Mouse (Mus musculus) spleen, postnatal 14 days (tissue): ENCODE results near the gene Rwdd4a.
A peak's percentile ranks its signal among the peaks of the same experiment; 100 is the strongest.

ENCODE experiments used
- DNase-seq, 2 experiments: peaks; one replicate each; pipeline ENCODE4 v3.0.0; 2021 to 2022; ENCODE audit warnings: low spot score in 2 of 2

The Rwdd4a gene

DNA sequence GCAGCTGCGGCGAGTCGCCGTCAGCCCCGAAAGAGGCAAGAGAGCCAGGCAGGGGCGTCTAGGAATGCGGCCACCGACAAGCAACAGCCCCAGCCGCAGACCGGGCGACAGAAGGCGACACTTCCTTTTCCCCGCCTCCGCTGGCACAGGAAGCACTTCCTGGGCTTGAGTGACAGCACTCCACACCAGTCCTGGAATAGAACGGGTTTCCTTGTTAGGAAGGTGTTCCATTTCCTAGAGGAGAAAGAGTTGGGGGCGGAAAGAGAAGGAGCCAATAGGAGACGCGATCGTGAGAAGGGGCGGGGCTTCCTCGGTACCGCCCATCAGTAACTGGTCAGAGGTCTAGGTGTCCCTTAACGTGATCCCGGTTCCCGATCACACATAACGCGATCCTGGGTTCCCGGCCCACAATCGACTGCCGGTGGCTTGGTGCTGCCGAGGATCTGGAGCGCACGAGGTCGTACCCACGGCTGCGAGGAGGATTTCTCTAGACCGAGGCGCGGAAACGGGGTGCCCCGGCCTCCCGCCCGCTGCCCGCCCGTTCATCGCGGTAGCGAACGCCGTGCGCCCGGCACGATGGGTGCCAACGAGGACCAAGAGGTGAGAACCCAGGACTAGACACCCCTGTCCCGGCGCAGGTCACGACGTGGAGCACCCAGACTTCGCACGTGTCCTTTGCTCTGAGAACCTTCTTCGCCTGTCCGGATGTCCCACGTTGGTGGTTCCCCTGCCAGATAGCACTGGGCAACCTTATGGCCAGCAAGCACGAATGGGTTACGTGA is at the start of gene Rwdd4a, which contains the start of gene Trappc11:
Gene Rwdd4a, plus strand, starts transcription at position 321 of the 782 bp plus-strand sequence.
Gene Trappc11, minus strand, starts transcription at position 127 of the 782 bp plus-strand sequence.
- DNase-seq: peak; percentile 84

- no peak for DNase-seq
Observed at GRCm38 (mm10) chr8:47487231-47487630, 46.2 kb upstream of the Rwdd4a start.

- no peak for DNase-seq
Observed at GRCm38 (mm10) chr8:47493106-47493505, 40.4 kb upstream of the Rwdd4a start.

DNA sequence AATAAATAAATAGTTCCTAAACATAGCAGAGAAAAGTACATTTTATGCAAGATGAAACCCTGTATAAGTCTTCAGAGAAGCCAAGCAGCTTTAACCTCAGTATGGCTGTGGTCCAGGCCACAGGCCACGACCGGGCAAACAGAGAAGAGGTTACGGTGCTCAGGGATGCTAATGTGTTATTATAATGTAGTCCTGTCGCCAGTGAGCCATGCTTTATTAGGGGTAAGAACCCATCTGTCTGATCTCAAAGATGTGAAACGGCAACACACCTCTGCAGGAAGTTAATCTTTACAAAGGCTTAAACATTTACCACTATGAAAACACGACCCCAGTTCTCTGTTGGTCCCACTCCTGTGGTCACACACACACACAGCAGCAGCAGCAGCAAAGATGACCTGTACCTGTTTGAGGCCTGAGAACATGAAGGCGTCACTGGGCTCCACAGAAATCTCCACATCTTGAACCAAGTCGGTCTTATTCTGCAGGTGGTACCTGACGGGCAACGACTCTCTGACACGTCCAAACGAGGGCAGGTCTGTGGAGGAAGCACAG is 38.8 kb upstream of the Rwdd4a start:
- DNase-seq: no peak

GRCm38 (mm10) chr8:47495428-47495827 is 38.0 kb upstream of the Rwdd4a start:
- DNase-seq: no peak

GRCm38 (mm10) chr8:47501994-47502393 is 31.5 kb upstream of the Rwdd4a start:
- DNase-seq: no peak

GRCm38 (mm10) chr8:47502546-47502945 is 30.9 kb upstream of the Rwdd4a start:
- no peak for DNase-seq

DNA sequence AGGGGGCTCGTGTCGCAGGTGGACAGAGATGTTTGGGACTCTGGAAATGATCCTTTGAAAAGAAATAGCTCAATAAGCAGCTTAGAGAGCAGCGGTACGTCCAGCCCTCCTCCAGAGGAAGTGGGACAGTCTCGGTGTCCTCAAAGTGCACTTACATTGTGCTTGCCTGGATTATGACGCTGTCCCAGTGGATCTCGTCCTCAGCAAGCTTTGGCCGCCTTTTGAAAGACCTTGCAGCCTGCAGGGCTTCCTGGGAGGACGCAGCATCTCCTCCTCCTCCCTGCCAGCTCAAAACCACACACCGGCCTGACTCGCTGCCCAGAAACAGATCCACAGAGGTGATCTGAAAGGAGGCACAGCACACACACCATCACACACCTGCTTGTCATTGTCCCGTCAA is 28.0 kb upstream of the Rwdd4a start:
- DNase-seq: no peak

DNA sequence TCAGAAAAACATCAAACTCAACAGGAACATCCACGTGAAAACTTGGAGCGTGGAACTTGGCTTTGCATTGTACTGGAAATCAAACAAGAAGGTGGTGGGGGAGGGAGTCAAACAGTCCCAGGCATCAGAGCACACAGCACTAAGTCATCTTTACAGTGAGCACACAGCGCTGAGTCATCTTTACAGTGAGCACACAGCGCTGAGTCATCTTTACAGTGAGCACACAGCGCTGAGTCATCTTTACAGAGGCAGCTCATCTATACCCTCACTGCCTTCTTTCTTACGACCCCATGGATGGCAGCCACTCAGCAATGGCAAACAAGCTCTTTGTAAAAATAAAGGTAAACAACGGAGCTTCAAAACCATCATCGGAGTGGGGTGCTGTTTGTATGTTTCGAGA is 22.5 kb upstream of the Rwdd4a start:
- DNase-seq: no peak

- no peak for DNase-seq
Observed at GRCm38 (mm10) chr8:47513601-47514000, 19.9 kb upstream of the Rwdd4a start.

DNA sequence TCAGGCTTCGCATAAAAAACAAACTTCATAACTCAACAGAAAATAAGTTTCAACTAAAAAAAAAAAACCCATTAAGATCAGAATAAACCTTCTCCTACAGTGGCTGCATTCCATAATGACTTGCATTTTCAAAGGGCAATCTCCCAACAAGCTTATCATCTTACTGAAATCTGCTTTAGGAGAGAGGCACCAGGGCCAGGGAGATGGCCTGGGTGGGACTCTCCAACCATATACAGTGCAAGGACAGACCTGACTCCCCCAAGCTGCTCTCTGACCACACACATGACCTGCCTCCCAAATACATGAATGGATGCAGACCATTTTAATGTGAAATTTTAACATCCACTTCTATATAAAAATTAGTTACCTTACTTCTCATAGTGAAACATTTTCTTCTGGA is 5.4 kb upstream of the Rwdd4a start:
- DNase-seq: no peak

- DNase-seq: no peak
Observed at GRCm38 (mm10) chr8:47538323-47538722, 4.9 kb downstream of the Rwdd4a start.

DNA sequence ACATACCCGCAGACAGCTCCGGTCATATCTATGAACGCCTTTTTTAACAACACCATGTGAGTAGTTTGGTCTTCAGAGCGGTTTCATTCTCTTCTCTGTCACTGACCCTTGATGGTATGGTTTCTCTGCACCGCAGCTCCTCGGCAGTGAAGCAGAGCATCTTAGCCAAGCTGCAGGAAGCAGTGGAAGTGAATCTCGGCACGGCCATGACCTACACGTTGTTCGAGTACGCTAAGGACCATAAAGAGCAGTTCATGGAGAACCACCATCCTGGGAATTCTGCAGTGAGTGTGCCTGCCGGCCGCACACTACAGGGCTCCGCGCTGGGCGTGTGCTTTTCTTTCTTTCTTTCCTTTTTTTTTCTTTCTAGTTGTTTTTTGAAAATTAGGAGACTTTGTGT is 9.3 kb downstream of the Rwdd4a start:
- no peak for DNase-seq

DNA sequence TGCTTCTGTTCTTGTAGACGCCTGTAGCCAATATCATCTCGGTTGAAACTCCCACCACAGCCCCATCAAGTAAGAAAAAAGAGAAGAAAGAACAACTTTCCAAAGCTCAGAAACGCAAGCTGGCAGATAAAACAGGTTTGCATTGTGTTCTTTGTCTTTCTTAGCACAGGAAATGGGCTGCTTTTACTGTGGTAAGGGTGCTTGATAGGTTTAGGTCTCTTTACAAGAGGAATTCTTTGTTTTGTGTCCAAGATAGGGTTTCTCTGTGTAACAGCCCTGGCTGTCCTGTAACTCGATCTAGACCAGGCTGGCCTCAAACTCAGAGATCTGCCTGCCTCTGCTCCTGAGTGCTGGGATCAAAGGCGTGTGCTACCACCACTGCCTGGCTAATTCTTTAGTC is 10.6 kb downstream of the Rwdd4a start:
- DNase-seq: no peak

DNA sequence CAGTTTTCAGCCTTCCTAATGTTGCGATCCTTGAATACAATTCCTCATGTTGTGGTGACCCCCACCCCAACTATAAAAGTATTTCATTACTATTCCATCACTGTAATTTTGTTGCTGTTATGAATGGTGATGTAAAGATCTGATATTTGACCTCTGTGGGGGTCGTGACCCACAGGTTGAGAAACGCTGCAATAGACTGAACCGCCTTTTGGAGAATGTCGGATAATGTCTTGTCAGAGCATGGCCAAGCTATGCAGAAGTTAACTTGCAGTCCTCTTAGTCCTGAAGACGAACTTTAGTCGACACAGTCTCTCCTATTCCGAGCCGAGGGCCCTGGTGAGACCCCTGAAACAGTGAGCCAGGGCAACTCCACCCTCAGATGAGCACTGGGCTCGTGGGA is 13.6 kb downstream of the Rwdd4a start:
- no peak for DNase-seq

GRCm38 (mm10) chr8:47553613-47554012 is 20.1 kb downstream of the Rwdd4a start:
- no peak for DNase-seq

- DNase-seq: no peak
Observed at GRCm38 (mm10) chr8:47556446-47556845, 23.0 kb downstream of the Rwdd4a start.

DNA sequence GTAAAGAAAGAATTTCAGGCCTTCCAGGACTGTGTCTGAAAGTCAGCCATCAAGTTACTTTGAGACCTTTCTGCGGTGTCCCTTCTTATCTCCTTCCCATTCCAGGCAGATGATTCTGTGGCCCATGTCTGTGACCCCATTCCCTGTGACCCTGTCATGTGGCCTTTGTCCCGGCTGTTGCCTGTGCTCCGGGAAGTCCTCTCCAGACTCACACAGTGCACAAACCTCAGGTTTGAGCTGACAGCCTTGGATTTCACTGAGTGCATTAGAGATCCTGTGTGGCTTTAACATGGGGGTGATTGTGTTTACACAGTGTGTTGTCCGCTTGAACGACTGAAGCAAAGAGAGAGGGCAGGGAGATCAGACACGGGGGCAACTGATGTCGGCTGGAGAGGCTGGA is 24.8 kb downstream of the Rwdd4a start:
- DNase-seq: no peak

- no peak for DNase-seq
Observed at GRCm38 (mm10) chr8:47560801-47561200, 27.3 kb downstream of the Rwdd4a start.

DNA sequence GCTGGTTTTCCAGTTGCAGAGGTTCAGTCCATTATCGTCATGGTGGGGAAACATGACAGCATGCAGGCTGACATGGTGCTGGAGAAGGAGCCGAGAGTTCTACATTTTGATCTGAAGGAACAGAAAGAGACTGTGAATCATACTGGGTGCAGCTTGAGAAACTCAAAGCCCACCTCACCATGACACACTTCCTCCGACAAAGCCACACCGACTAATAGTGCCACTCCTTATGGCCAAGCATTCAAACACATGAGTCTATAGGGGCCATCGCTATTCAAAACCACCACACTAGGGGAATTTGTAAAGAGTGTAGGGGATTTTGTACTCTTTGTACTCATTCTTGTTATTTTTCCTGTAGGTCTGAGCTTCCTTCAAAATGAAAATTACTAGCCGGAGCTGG is 33.1 kb downstream of the Rwdd4a start:
- no peak for DNase-seq

GRCm38 (mm10) chr8:47568098-47568497 is 34.6 kb downstream of the Rwdd4a start:
- DNase-seq: no peak

- no peak for DNase-seq
Observed at GRCm38 (mm10) chr8:47570161-47570560, 36.7 kb downstream of the Rwdd4a start.

- DNase-seq: no peak
Observed at GRCm38 (mm10) chr8:47573482-47573881, 40.0 kb downstream of the Rwdd4a start.

DNA sequence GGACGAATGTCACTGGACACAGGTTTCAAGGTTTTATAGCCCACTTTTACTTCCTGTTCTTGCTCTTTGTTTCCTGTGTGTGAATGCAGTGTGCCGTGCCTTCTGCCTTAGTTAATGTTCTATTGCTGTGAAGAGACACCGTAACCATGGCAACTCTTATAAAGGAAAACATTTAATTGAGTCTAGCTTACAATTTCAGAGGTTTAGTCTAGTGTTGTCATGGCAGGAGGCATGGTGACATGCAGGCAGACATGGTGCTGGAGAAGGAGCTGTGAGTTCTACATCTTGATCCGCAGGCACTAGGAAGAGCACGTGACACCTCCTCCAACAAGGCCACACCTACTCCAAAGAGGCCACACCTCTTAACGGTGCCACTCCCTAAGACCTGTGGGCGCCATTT is 48.0 kb downstream of the Rwdd4a start:
- DNase-seq: no peak
